Mouse (Mus musculus): ENCODE data around the gene Cacna1e.

The Cacna1e gene

GRCm38 (mm10) chr1:154391979-154392378 is 492.3 kb downstream of the Cacna1e start:
- DNase-seq (ENCODE audit: low spot score in 2 of 2): no peak
